Mouse (Mus musculus) cortical plate, adult 2 months (tissue): ENCODE data around the gene Olfr1417.

Experiments used
- CTCF ChIP-seq: fragments of 200-500 bp; IDR thresholded peaks from 2 replicates; pipeline ENCODE4 v1.5.1; 2011; ENCODE audit warnings: mild to moderate bottlenecking, control low read depth, low read length; ENCODE audit not compliant: insufficient read depth; ENCODE audit errors: extremely low read depth
- POLR2A ChIP-seq: fragments of 200-500 bp; IDR thresholded peaks from 2 replicates; pipeline ENCODE4 v1.6.1; 2011; ENCODE audit warnings: mild to moderate bottlenecking, low read length, control low read depth; ENCODE audit not compliant: insufficient read depth; ENCODE audit errors: extremely low read depth

- TF ChIP-seq POLR2A (no peak), CTCF (no peak)
Measured at GRCm38 (mm10) chr19:11816706-11817105, 22.3 kb downstream of the Olfr1417 start.
